Mouse (Mus musculus): ENCODE measurements around the gene Krt82.
"Not testable (repeated sequence)": the region's sequence is repeated elsewhere in the genome, so short reads cannot be mapped to it uniquely, and the experiment has no call there.

Gene Krt82

GRCm38 (mm10) chr15:101517161-101517560, 33.3 kb downstream of the Krt82 start, which contains the start of gene Gm49425:
Gm49425 (minus strand) TSS chr15:101517261.
- not testable (repeated sequence) for DNase-seq (ENCODE audit: low read depth, low spot score)

GRCm38 (mm10) chr15:101508247-101508646, 42.2 kb downstream of the Krt82 start:
- DNase-seq (ENCODE audit: low read depth, low spot score) = no peak

GRCm38 (mm10) chr15:101506896-101507758, 43.3 kb downstream of the Krt82 start:
- no peak for DNase-seq (ENCODE audit: low read depth, low spot score)

GRCm38 (mm10) chr15:101497181-101497580, 53.3 kb downstream of the Krt82 start:
- DNase-seq (ENCODE audit: low read depth, low spot score) = peak; percentile 89

- peak; percentile 57 for DNase-seq (ENCODE audit: low read depth, low spot score)
Observed at GRCm38 (mm10) chr15:101495266-101495665, 55.2 kb downstream of the Krt82 start.

- peak; percentile 19 for DNase-seq (ENCODE audit: low read depth, low spot score)
Observed at GRCm38 (mm10) chr15:101494203-101494602, 56.3 kb downstream of the Krt82 start.

GRCm38 (mm10) chr15:101493713-101494112, 56.8 kb downstream of the Krt82 start:
- no peak for DNase-seq (ENCODE audit: low read depth, low spot score)

- DNase-seq (ENCODE audit: low read depth, low spot score) = no peak
Observed at GRCm38 (mm10) chr15:101492718-101493117, 57.7 kb downstream of the Krt82 start.

GRCm38 (mm10) chr15:101491431-101491830, 59.0 kb downstream of the Krt82 start, which contains the start of gene Krt83:
Krt83 (minus strand) TSS chr15:101491512.
- DNase-seq (ENCODE audit: low read depth, low spot score) = no peak
